Mouse (Mus musculus) 3134 (cell line): Measurements from ENCODE around the gene Dazap1.
"Not testable (repeated sequence)": the region's sequence is repeated elsewhere in the genome, so short reads cannot be mapped to it uniquely, and the experiment has no call there.

Experiments
- DNase-seq: peaks from one replicate; pipeline ENCODE4 v3.0.0-alpha.2; 2011; ENCODE audit warnings: low spot score; ENCODE audit not compliant: insufficient read length; ENCODE audit errors: extremely low read depth

The Dazap1 gene

GRCm38 (mm10) chr10:80260642-80261584 is at the start of gene Dazap1, which contains the start of gene Gamt:
TSS of gene Dazap1 (plus strand) at chr10:80261486.
TSS of gene Gamt (minus strand) at chr10:80261012.
- peak; percentile 99 for DNase-seq

DNA sequence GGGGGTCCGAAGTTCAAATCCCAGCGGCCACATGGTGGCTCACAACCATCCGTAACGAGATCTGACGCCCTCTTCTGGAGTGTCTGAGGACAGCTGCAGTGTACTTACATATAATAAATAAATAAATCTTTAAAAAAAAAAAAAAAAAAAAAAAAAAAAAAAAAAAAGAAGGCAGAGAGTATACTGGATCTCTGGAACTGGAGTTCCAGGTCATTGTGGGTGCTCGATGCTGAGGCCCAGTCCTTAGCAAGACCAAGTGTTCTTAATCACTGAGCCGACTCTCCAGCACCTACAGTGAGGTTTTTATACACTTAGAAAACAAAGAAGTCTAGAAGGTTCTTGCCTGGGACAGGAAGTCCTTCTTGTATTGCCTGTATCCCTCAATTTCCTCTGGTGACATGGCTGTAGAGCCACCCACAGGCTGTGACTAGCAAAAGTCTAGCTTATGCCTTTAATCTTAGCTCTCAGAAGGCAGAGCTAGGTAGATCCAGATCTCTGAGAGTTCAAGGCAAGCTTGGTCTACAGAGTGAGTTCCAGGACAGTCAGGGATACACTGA is 49.7 kb upstream of the Dazap1 start:
- not testable (repeated sequence) for DNase-seq

GRCm38 (mm10) chr10:80215048-80215772 is 46.1 kb upstream of the Dazap1 start:
- no peak for DNase-seq

GRCm38 (mm10) chr10:80220676-80221075 is 40.6 kb upstream of the Dazap1 start:
- DNase-seq: no peak

DNA sequence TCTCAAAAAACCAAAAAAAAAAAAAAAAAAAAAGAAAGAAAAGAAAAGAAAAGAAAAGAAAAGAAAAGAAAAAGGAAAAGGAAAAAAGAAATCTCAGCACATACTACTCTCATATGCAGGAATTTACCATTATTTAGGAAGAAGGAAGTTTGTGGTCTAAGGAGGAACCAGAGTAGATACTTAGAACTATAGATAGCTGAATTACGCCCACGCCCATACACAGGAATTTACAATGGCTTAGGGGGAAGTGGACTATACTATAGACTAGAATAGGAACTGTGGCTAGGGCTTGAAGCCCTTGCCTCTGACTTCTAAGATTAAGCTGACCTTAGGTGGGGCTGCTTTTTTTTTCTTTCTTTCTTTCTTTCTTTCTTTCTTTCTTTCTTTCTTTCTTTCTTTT is 38.1 kb upstream of the Dazap1 start:
- not testable (repeated sequence) for DNase-seq

DNA sequence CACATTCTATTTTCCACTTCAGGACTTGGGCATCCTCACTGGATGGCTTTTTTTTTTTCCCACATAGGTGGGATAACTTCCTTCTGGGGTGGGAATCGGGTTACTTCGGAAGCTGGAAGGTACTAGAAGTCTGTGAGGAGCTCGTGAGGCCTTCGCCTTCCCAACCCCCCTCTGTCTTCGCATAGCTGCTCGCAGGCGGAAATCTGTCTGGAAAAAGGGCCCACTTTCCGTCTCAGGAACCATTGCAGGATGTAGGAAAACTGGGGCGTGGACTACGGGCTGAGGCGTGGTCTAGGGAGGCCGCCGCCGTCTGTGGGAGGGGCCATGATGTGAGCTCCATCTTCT is 35.2 kb upstream of the Dazap1 start:
- DNase-seq: no peak

GRCm38 (mm10) chr10:80226416-80227165 is 34.7 kb upstream of the Dazap1 start, which contains the start of gene Mum1:
TSS of gene Mum1 (plus strand) at chr10:80226434.
- peak; percentile 100 for DNase-seq

DNA sequence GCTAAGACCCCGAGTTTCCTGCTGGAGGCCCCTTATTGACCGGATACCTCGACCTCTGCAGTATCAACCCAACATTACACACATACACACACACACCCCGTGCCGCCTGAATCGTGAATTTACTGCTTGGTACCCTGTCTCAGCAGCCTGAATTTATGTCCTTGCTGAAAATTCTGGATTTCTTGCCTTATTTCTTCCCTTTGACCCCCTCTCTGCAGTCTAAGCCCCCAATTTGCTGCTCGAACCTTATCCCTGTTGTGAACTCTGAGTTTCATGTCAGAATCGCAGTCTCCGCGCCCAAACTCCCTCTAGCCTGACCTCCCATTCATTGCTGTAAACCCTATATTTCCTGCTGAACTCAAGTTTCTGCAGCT is 34.1 kb upstream of the Dazap1 start:
- DNase-seq: no peak

- no peak for DNase-seq
Observed at GRCm38 (mm10) chr10:80227877-80228775, 33.2 kb upstream of the Dazap1 start.

DNA sequence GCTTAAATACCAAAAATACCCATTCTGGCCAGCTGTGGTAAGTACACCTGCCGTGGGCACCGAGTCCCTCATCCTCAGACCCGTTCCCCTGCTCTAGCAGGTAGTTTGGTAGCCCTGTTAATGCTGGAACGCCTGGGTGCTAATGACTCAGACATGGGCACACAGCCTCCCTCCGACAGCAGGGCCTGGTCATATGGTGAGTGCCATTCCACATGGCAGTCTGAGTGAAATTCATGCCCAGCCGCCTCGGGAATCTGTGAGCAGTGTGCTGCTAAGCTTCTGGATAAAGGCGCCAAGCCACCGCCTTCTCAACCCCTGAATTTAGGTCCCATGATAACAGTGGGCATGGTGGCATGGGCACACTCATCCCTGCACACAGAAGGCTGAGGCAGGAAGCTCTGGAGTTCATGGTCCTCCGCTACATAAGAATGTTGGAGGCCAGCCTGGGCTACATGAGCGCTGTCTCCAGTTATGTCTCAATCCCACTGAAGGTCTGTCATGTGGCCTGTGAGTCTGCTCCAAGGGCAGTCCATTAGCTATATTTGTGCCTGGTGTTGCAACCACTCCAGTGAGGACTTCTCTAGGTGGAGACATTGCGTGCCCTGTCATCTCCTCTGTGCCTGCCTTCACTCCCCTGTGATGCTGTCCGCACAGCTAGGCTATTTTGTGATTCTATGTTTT is 25.0 kb upstream of the Dazap1 start:
- no peak for DNase-seq

GRCm38 (mm10) chr10:80237020-80237419 is 24.3 kb upstream of the Dazap1 start:
- DNase-seq: no peak

GRCm38 (mm10) chr10:80238306-80238705 is 23.0 kb upstream of the Dazap1 start:
- DNase-seq: no peak

DNA sequence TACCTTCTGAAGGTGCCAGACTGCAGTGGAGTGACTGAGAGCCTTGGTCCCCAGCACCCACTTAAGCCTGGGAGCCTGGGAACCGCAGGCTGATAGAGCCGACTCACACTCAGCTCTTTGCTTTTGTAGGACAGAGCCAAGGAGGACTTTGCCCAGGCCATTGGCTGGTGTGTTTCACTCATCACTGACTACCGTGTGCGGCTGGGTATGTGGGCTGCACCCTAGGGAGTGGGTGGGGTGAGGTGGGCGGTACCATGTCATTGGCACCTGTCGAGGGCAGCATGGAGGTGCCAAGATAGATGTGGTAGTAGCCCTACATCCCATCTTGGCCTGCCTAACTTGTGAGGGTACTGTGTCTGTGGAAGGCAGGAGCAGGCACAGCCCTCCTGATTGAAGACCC is 21.5 kb upstream of the Dazap1 start:
- no peak for DNase-seq

GRCm38 (mm10) chr10:80242088-80242487 is 19.2 kb upstream of the Dazap1 start:
- DNase-seq: no peak

GRCm38 (mm10) chr10:80242607-80243006 is 18.7 kb upstream of the Dazap1 start:
- DNase-seq: no peak

DNA sequence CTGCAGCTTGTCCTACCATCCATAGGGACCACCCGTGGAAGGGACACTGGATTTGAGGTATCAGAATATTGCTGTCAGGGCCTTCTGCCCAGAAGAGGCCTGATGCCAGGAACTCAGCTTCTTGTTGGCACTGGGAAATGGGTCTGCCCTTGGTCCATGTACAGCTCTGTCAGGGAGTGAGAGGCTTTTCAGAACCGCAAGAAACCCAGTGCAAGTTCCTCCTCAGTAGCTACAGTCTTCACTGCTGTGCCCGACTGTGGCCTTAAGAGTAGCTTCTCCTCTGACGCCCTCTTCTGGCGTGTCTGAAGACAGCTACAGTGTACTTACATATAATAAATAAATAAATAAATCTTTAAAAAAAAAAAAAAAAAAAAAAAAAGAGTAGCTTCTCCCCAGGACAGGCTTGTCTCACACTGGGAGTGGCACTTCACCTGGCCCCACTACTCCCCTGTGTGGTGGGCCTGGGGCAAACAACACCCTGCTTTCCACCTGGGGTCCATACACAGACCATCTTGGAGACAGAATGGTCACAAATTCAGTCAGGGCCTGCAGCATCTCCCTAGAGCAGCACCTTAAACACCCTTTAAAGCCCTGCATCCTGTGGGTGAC is 16.4 kb upstream of the Dazap1 start:
- no peak for DNase-seq

DNA sequence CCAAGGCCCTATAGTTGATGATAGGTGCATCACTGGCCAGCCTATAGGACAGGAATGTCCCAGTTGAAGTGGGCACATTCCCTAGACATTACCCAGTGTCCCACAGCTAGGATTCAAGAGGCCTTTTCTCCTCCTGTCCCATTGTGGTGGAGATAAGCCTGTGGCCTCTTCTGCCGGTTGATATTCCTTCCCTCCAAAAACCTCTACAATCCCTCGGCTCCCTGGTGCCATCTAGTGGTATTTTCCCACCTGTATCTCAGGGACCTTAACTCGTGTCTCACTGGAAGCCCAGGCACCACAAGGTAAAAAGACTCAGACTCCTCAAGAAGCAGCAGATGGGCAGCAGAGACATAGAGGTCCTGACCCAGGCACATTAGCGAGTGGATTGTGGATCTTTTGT is 15.7 kb upstream of the Dazap1 start:
- DNase-seq: no peak

GRCm38 (mm10) chr10:80247849-80248248 is 13.4 kb upstream of the Dazap1 start:
- no peak for DNase-seq

DNA sequence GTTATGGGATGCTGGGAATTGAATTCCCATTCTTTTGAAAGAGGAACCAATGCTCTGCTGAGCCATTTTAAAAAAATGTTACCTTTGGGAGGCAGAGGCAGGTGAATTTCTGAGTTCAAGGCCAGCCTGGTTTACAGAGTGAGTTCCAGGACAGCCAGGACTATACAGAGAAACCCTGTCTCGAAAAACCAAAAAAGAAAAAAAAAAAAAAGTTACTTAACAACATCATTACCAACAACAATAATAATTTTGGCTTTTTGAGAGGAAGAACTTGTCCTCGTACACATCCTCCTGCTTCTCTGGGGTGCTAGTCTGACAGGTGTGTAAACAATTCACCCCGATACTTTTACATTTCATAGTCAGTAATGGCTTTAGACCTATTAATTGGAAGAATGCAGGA is 12.8 kb upstream of the Dazap1 start:
- not testable (repeated sequence) for DNase-seq
